Mouse (Mus musculus) heart, embryonic 13.5 days (tissue): ENCODE measurements around the gene Mvp. TPM values are rescaled to one million over a fixed set of nuclear protein-coding genes. Genes with fewer than 3 reads are reported as not detected.

Source experiments
- ATAC-seq: fragments of 200-750 bp; cut with Nextera tagmentation; 2 replicates; pipeline ENCODE4 v1.8.0; 2017; ENCODE audit warnings: moderate TSS enrichment; ENCODE audit not compliant: insufficient number of reproducible peaks, low FRiP score, low TSS enrichment; ENCODE audit errors: extremely low read depth
- H3K27ac ChIP-seq: fragments of 300-500 bp; sonication (generic); replicated peaks from 2 replicates; pipeline ENCODE4 v1.5.1; 2015; ENCODE audit warnings: moderate library complexity, mild to moderate bottlenecking, inconsistent platforms
- H3K27me3 ChIP-seq: fragments of 300-500 bp; sonication (generic); replicated peaks from 2 replicates; pipeline ENCODE4 v1.6.1; 2015; ENCODE audit warnings: mild to moderate bottlenecking, inconsistent platforms
- H3K36me3 ChIP-seq: fragments of 300-500 bp; sonication (generic); 2 replicates; pipeline ENCODE4 v1.6.1; 2015; ENCODE audit warnings: mild to moderate bottlenecking, inconsistent platforms
- H3K4me1 ChIP-seq: fragments of 300-500 bp; sonication (generic); 2 replicates; pipeline ENCODE4 v1.6.1; 2015; ENCODE audit warnings: inconsistent platforms
- H3K4me2 ChIP-seq: fragments of 300-500 bp; sonication (generic); 2 replicates; pipeline ENCODE4 v1.6.1; 2015; ENCODE audit warnings: inconsistent platforms, mild to moderate bottlenecking, moderate library complexity
- H3K4me3 ChIP-seq: fragments of 300-500 bp; sonication (generic); 2 replicates; pipeline ENCODE4 v1.5.1; 2015; ENCODE audit warnings: moderate library complexity, mild to moderate bottlenecking, inconsistent platforms
- H3K9ac ChIP-seq: fragments of 300-500 bp; sonication (generic); 2 replicates; pipeline ENCODE4 v1.6.1; 2015; ENCODE audit warnings: inconsistent platforms, mild to moderate bottlenecking, moderate library complexity
- H3K9me3 ChIP-seq: fragments of 300-500 bp; sonication (generic); 2 replicates; pipeline ENCODE4 v1.6.1; 2016; ENCODE audit warnings: inconsistent platforms
- WGBS: fragments of 180-500 bp; shearing (Covaris S2); methylation state at CpG from one replicate; pipeline ENCODE4 v1.1.7; 2015; ENCODE audit warnings: mixed read lengths; 5-methylcytosine and 5-hydroxymethylcytosine counted together
- polyA plus RNA-seq: library from polyadenylated mRNA; unstranded; fragments of >200 nt; fragmentation: Nextera tagmentation; extraction: Ambion mirVana; gene quantifications from 2 replicates; pipeline ENCODE4 v1.2.1, GENCODE M21; 2015

Mvp gene
- polyA plus RNA-seq, 1 experiment from 2014 or later = 11.9 TPM

GRCm38 (mm10) chr7:126963548-126964286 lies 50.7 kb downstream of the Mvp start:
- no peak overlapping the region for H3K9ac ChIP-seq
- no peak for ATAC-seq
- no peak overlapping the region for H3K27ac ChIP-seq
- H3K4me3 ChIP-seq = no peak overlapping the region
- no peak overlapping the region for H3K4me2 ChIP-seq
- 25% methylated on average over 19 of the region's 19 CpGs for WGBS
- peaks cover 5% of the 10 kb centered on the region; the same call in 1 of the 2 replicates for H3K4me1 ChIP-seq
- H3K9me3 ChIP-seq = no peaks in the 10 kb centered on the region
- no peaks in the 10 kb centered on the region for H3K36me3 ChIP-seq
- peaks cover 39% of the 10 kb centered on the region for H3K27me3 ChIP-seq

DNA sequence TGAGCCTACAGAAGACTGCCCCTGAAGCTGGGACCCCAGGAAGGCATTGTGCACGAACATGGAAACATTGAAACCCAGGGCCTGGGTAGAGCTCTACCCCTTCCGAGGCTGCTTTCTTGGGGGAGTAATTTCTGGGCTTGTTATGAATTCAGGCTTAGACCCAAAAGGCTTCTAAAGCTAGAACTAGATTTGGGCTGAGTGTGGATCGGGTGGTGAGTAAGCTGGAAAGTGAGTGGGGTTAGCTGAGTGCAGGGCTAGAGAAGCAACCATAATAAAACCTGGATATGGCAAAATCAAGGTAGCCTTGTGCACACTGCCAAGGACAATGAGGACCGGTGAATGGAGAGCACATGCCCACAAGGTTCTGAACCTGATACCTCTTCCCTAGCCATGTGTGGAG lies 52.5 kb downstream of the Mvp start:
- ATAC-seq = no peak
- Histone ChIP-seq H3K27ac (no peak overlapping the region), H3K4me3 (no peak overlapping the region), H3K4me1 (peaks cover 5% of the 10 kb centered on the region; the same call in 1 of the 2 replicates), H3K4me2 (no peak overlapping the region), H3K9me3 (no peaks in the 10 kb centered on the region), H3K27me3 (peaks cover 45% of the 10 kb centered on the region), H3K9ac (no peak overlapping the region), H3K36me3 (no peaks in the 10 kb centered on the region)
- WGBS = 81% methylated on average over 4 of the region's 4 CpGs

DNA sequence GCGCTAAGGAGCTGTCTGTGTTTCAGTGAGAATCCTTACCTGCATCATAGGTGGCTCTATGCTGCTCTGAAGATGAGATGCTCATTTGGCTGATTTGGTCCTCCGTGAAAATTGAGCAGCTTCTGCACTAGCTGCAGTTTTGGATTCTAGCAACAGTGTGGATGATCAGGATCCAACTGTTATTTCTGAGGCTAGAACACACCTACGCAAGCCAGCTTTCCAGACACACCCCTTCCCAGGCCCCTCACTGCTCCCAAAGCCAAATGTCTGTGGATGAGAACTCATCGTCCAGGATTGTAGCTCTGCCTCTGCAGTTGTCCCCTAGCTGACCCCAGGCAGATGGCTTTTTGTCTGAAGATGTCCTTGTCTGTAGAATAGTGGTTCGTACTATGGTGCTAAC lies 53.3 kb downstream of the Mvp start:
- no peaks in the 10 kb centered on the region for H3K9me3 ChIP-seq
- no peak overlapping the region for H3K9ac ChIP-seq
- ATAC-seq = no peak
- H3K4me1 ChIP-seq = peaks cover 5% of the 10 kb centered on the region; the same call in 1 of the 2 replicates
- H3K27me3 ChIP-seq = peaks cover 45% of the 10 kb centered on the region
- no peak overlapping the region for H3K4me3 ChIP-seq
- no peak overlapping the region for H3K27ac ChIP-seq
- no peaks in the 10 kb centered on the region for H3K36me3 ChIP-seq
- 73% methylated on average over 5 of the region's 5 CpGs for WGBS
- no peak overlapping the region for H3K4me2 ChIP-seq

DNA sequence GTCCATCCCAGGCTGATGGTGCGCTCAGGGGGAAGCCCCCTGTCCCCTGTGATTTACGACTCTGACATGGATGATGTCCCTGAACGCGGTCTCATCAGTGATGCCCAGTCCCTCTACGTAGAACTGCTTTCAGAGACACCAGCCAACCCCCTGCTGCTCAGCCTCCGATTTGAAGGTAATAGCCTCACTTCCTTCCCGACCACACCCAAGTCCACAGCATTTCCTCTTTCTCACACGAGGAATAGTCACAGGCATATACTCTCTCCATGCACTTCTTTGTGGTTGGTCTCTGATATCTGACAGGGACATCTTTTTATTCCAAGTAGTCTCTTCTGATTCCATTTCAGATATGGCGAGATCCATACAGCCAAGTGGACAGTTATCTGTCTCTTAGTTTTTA lies 54.6 kb downstream of the Mvp start:
- Histone ChIP-seq H3K9ac (no peak overlapping the region), H3K27me3 (peaks cover 45% of the 10 kb centered on the region), H3K9me3 (no peaks in the 10 kb centered on the region), H3K4me3 (no peak overlapping the region), H3K36me3 (no peaks in the 10 kb centered on the region), H3K4me2 (no peak overlapping the region), H3K4me1 (peaks cover 5% of the 10 kb centered on the region; the same call in 1 of the 2 replicates), H3K27ac (no peak overlapping the region)
- 62% methylated on average over 9 of the region's 9 CpGs for WGBS
- ATAC-seq = no peak

- no peak overlapping the region for H3K4me3 ChIP-seq
- H3K27me3 ChIP-seq = peaks cover 46% of the 10 kb centered on the region
- peaks cover 5% of the 10 kb centered on the region for H3K4me1 ChIP-seq
- no peak for ATAC-seq
- 60% methylated on average over 3 of the region's 3 CpGs for WGBS
- H3K27ac ChIP-seq = no peak overlapping the region
- no peak overlapping the region for H3K9ac ChIP-seq
- no peaks in the 10 kb centered on the region for H3K36me3 ChIP-seq
- no peak overlapping the region for H3K4me2 ChIP-seq
- H3K9me3 ChIP-seq = no peaks in the 10 kb centered on the region
These were observed 59.3 kb downstream of the Mvp start for GRCm38 (mm10) chr7:126955125-126955524.

GRCm38 (mm10) chr7:126952646-126953045 lies 61.8 kb downstream of the Mvp start:
- Histone ChIP-seq H3K4me2 (no peak overlapping the region), H3K4me1 (peaks cover 15% of the 10 kb centered on the region), H3K27ac (no peak overlapping the region), H3K9me3 (no peaks in the 10 kb centered on the region), H3K9ac (no peak overlapping the region), H3K27me3 (peaks cover 62% of the 10 kb centered on the region), H3K4me3 (no peak overlapping the region), H3K36me3 (0 out of 2 replicates have a peak, but pooled peaks cover under 1% of the 10 kb centered on the region)
- no peak for ATAC-seq
- WGBS = 1% methylated on average over 8 of the region's 8 CpGs

GRCm38 (mm10) chr7:126951741-126952140 lies 62.7 kb downstream of the Mvp start:
- Histone ChIP-seq H3K36me3 (0 out of 2 replicates have a peak, but pooled peaks cover 8% of the 10 kb centered on the region), H3K4me2 (no peak overlapping the region), H3K9me3 (no peaks in the 10 kb centered on the region), H3K27me3 (peaks cover 58% of the 10 kb centered on the region), H3K4me3 (no peak overlapping the region), H3K4me1 (peaks cover 15% of the 10 kb centered on the region), H3K27ac (no peak overlapping the region), H3K9ac (no peak overlapping the region)
- 3% methylated on average over 4 of the region's 4 CpGs for WGBS
- ATAC-seq = no peak

- Histone ChIP-seq H3K4me3 (peak overlapping the region; percentile 59; the same call in 1 of the 2 replicates), H3K4me1 (peaks cover 15% of the 10 kb centered on the region), H3K4me2 (peak overlapping the region; percentile 99), H3K9ac (no peak overlapping the region), H3K27me3 (peaks cover 58% of the 10 kb centered on the region), H3K9me3 (no peaks in the 10 kb centered on the region), H3K36me3 (0 out of 2 replicates have a peak, but pooled peaks cover 8% of the 10 kb centered on the region), H3K27ac (no peak overlapping the region)
- 6% methylated on average over 26 of the region's 26 CpGs for WGBS
- ATAC-seq = no peak
These were observed 63.5 kb downstream of the Mvp start for GRCm38 (mm10) chr7:126950647-126951615.

- H3K4me1 ChIP-seq = peaks cover 15% of the 10 kb centered on the region
- WGBS = under 1% methylated on average over 42 of the region's 42 CpGs
These were observed 64.4 kb downstream of the Mvp start, which contains the start of gene Sez6l2 for GRCm38 (mm10) chr7:126949793-126950646. Gene Sez6l2 (plus strand): TSS chr7:126950563.

GRCm38 (mm10) chr7:126949403-126949792 lies 65.0 kb downstream of the Mvp start, which contains the start of gene Asphd1:
Gene Asphd1 (minus strand): TSS chr7:126949582.
- WGBS = under 1% methylated on average over 18 of the region's 21 CpGs
- Histone ChIP-seq H3K27ac (no peak within 1 kb of the TSS), H3K4me2 (peak within 1 kb of the TSS; percentile 99), H3K9ac (peak within 1 kb of the TSS; percentile 75), H3K9me3 (no peaks in the 10 kb centered on the region), H3K4me1 (peaks cover 15% of the 10 kb centered on the region), H3K36me3 (peaks cover 18% of the 10 kb centered on the region), H3K27me3 (peaks cover 58% of the 10 kb centered on the region), H3K4me3 (peak within 1 kb of the TSS; percentile 59)
- peak; percentile 52; the same call in 1 of the 2 replicates for ATAC-seq

More at GRCm38 (mm10) chr7:126949793-126950646, 64.4 kb downstream of the Mvp start, which contains the start of gene Sez6l2:
- peak within 1 kb of the TSS; percentile 75 for H3K9ac ChIP-seq
- H3K27me3 ChIP-seq = peaks cover 58% of the 10 kb centered on the region
- ATAC-seq = peak; percentile 52; the same call in 1 of the 2 replicates
- no peaks in the 10 kb centered on the region for H3K9me3 ChIP-seq
- peak within 1 kb of the TSS; percentile 59 for H3K4me3 ChIP-seq
- H3K4me2 ChIP-seq = peak within 1 kb of the TSS; percentile 99
- H3K27ac ChIP-seq = no peak within 1 kb of the TSS
- H3K36me3 ChIP-seq = peaks cover 13% of the 10 kb centered on the region
